16 mouse cellular contexts compared by ENCODE assay signal in the genomic region with DNA sequence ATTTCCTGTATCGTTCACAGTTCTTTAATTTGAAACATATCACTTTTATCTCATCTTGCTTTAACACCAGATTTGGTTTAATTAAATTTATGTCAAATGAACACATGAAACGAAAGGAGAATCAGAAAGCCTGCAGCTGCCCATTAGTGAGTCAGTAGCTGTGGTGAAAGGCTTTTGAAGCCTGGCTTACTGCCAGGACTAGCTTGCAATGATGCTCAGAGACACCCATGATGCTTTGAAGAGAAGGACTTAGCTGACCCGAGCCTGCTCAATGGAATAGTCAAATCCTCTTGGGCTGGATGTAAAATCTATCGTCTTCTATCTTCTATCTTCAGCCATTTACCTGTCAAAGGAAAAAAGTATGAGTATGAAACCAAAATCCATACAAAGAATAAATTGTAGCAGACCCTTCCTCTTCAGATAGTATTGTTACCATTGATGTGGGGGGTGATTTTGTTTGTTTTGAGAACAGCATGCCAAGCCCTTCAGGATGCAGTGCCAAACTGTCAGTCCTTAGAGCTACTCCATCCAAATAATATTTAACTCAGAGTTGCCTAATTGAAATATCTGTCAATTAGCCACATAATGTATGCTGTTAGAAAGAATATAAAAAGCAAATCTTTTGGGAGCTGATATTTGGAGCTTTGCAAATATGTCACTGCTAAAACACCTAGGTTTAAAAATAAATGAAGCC.
DNase-seq lines count a peak whose midpoint lies in the region; ATAC-seq and TF ChIP-seq lines count a peak whose summit lies in the region.
"Had no signal": no experiment of that assay in that cellular context is flagged by ENCODE, and none has a peak within 500 bp of the region (broad histone marks: within the 10 kb centered on the region; RNA-seq: fewer than 3 reads in every experiment).

No protein-coding gene starts in this region.

- DNase-seq in adrenal gland, postnatal 36 days, result peak; percentile 1 to 11
- DNase-seq in adrenal gland, adult 8-10 months, result no peak
- peak; percentile 66 for DNase-seq in lung, embryonic 14.5 days
- no peak for DNase-seq in lung, postnatal 0 days (ENCODE audit: low spot score)
- DNase-seq in layer of hippocampus, adult 9-10 months (ENCODE audit: low spot score), result no peak
- DNase-seq: B cell, adult 2 months; cerebellum, adult 11-12 months; kidney, postnatal 14 days; thymus, postnatal 14 days had no signal

- H3K4me3 ChIP-seq in lung, embryonic 14.5 days (ENCODE audit: low read depth, low read length), result no peak overlapping the region
- H3K4me3 ChIP-seq in lung, postnatal 0 days (ENCODE audit: low read depth, low read length), result no peak overlapping the region
- no peak overlapping the region for H3K4me3 ChIP-seq in forebrain, embryonic 15.5 days
- no peak overlapping the region for H3K4me3 ChIP-seq in midbrain, embryonic 16.5 days (ENCODE audit: low read depth, low read length)
- H3K4me3 ChIP-seq: left cerebral cortex, adult 2 months; limb, embryonic 15.5 days; lung, embryonic 15.5 days; stomach, embryonic 15.5 days had no signal

- H3K9ac ChIP-seq in lung, embryonic 14.5 days, result no peak overlapping the region
- H3K9ac ChIP-seq in lung, postnatal 0 days (replicated peaks; ENCODE audit: low read depth), result no peak overlapping the region
- no peak overlapping the region for H3K9ac ChIP-seq in forebrain, embryonic 15.5 days (replicated peaks)
- no peak overlapping the region for H3K9ac ChIP-seq in midbrain, embryonic 16.5 days (ENCODE audit: low read depth, low read length)
- H3K9ac ChIP-seq: limb, embryonic 15.5 days; lung, embryonic 15.5 days; stomach, embryonic 15.5 days had no signal

- H3K36me3 ChIP-seq in lung, embryonic 14.5 days (ENCODE audit: insufficient read depth), result no peaks in the 10 kb centered on the region
- H3K36me3 ChIP-seq in lung, postnatal 0 days (ENCODE audit: insufficient read depth, low read length), result no peaks in the 10 kb centered on the region
- no peaks in the 10 kb centered on the region for H3K36me3 ChIP-seq in forebrain, embryonic 15.5 days
- H3K36me3 ChIP-seq in midbrain, embryonic 16.5 days (ENCODE audit: control insufficient read depth, insufficient read depth, low read length), result no peaks in the 10 kb centered on the region
- H3K36me3 ChIP-seq: limb, embryonic 15.5 days; lung, embryonic 15.5 days; stomach, embryonic 15.5 days had no signal

- no peaks in the 10 kb centered on the region for H3K9me3 ChIP-seq in lung, embryonic 14.5 days (ENCODE audit: low read depth, low read length)
- H3K9me3 ChIP-seq in lung, postnatal 0 days (ENCODE audit: low read length), result no peaks in the 10 kb centered on the region
- H3K9me3 ChIP-seq in forebrain, embryonic 15.5 days, result no peaks in the 10 kb centered on the region
- H3K9me3 ChIP-seq in midbrain, embryonic 16.5 days (replicated peaks; ENCODE audit: control insufficient read depth, low read length, poor library complexity, severe bottlenecking), result no peaks in the 10 kb centered on the region
- H3K9me3 ChIP-seq: limb, embryonic 15.5 days; lung, embryonic 15.5 days; stomach, embryonic 15.5 days had no signal

- WGBS in lung, embryonic 14.5 days, result 37% methylated on average over 4 of the region's 4 CpGs
- WGBS in lung, postnatal 0 days, result 50% methylated on average over 4 of the region's 4 CpGs
- WGBS in forebrain, embryonic 15.5 days, result 10% methylated on average over 4 of the region's 4 CpGs
- 10% methylated on average over 4 of the region's 4 CpGs for WGBS in midbrain, embryonic 16.5 days

- no peak overlapping the region for H3K27ac ChIP-seq in lung, embryonic 14.5 days (ENCODE audit: low read depth)
- no peak overlapping the region for H3K27ac ChIP-seq in lung, postnatal 0 days (ENCODE audit: low read length)
- H3K27ac ChIP-seq in forebrain, embryonic 15.5 days (replicated peaks), result peak overlapping the region; percentile 34; the same call in 1 of the 2 replicates
- H3K27ac ChIP-seq in midbrain, embryonic 16.5 days (ENCODE audit: low read length), result peak overlapping the region; percentile 42
- H3K27ac ChIP-seq: left cerebral cortex, adult 2 months; limb, embryonic 15.5 days; lung, embryonic 15.5 days; stomach, embryonic 15.5 days had no signal

- TF ChIP-seq CTCF in lung, embryonic 14.5 days (IDR thresholded peaks at IDR 0.05; ENCODE audit: low read depth), result no peak
- TF ChIP-seq CTCF in lung, postnatal 0 days (IDR thresholded peaks at IDR 0.05), result no peak

- no peaks in the 10 kb centered on the region for H3K27me3 ChIP-seq in lung, embryonic 14.5 days (ENCODE audit: insufficient read depth, low read length)
- no peaks in the 10 kb centered on the region for H3K27me3 ChIP-seq in lung, postnatal 0 days (replicated peaks; ENCODE audit: insufficient read depth, low read length)
- no peaks in the 10 kb centered on the region for H3K27me3 ChIP-seq in forebrain, embryonic 15.5 days
- no peaks in the 10 kb centered on the region for H3K27me3 ChIP-seq in midbrain, embryonic 16.5 days (ENCODE audit: control insufficient read depth, insufficient read depth, low read depth, low read length)
- H3K27me3 ChIP-seq: limb, embryonic 15.5 days; lung, embryonic 15.5 days; stomach, embryonic 15.5 days had no signal

- ATAC-seq in lung, embryonic 14.5 days (ENCODE audit: insufficient read depth), result no peak
- no peak for ATAC-seq in lung, postnatal 0 days
- peak; percentile 94 for ATAC-seq in forebrain, embryonic 15.5 days (replicated peaks)
- peak; percentile 91 for ATAC-seq in midbrain, embryonic 16.5 days
- ATAC-seq in monocyte, adult 5-6 weeks (replicated peaks; ENCODE audit: insufficient number of reproducible peaks, low FRiP score, low TSS enrichment, poor library complexity, severe bottlenecking), result no peak

- H3K4me1 ChIP-seq in lung, embryonic 14.5 days (ENCODE audit: insufficient read depth), result no peaks in the 10 kb centered on the region
- H3K4me1 ChIP-seq in lung, postnatal 0 days (ENCODE audit: insufficient read depth, low read depth, low read length), result no peaks in the 10 kb centered on the region
- peaks cover 12% of the 10 kb centered on the region for H3K4me1 ChIP-seq in forebrain, embryonic 15.5 days
- peaks cover 5% of the 10 kb centered on the region; the same call in 1 of the 2 replicates for H3K4me1 ChIP-seq in midbrain, embryonic 16.5 days (ENCODE audit: control insufficient read depth, insufficient read depth, low read length)
- H3K4me1 ChIP-seq: lung, embryonic 15.5 days; stomach, embryonic 15.5 days had no signal

- no peak overlapping the region for H3K4me2 ChIP-seq in lung, embryonic 14.5 days
- H3K4me2 ChIP-seq in lung, postnatal 0 days (replicated peaks; ENCODE audit: low read depth, low read length), result no peak overlapping the region
- H3K4me2 ChIP-seq in forebrain, embryonic 15.5 days (replicated peaks), result no peak overlapping the region
- no peak overlapping the region for H3K4me2 ChIP-seq in midbrain, embryonic 16.5 days (ENCODE audit: low read length)
- H3K4me2 ChIP-seq: limb, embryonic 15.5 days; lung, embryonic 15.5 days; stomach, embryonic 15.5 days had no signal

- TF ChIP-seq EP300 in lung, postnatal 0 days (IDR thresholded peaks at IDR 0.05), result no peak

Comparison
In these comparisons a context has a peak if more than half of its experiments do, and no peak if none do; other contexts are left out.
1. DNase-seq: peak in adrenal gland, postnatal 36 days (2 of 2) and lung, embryonic 14.5 days (single experiment); none in adrenal gland, adult 8-10 months (single experiment), lung, postnatal 0 days (single experiment) and layer of hippocampus, adult 9-10 months (single experiment).
2. ATAC-seq: peak in forebrain, embryonic 15.5 days (single experiment) and midbrain, embryonic 16.5 days (single experiment); none in lung, embryonic 14.5 days (single experiment), lung, postnatal 0 days (single experiment) and monocyte, adult 5-6 weeks (single experiment).
3. H3K27ac ChIP-seq: peak in forebrain, embryonic 15.5 days (single experiment) and midbrain, embryonic 16.5 days (single experiment); none in lung, embryonic 14.5 days (single experiment) and lung, postnatal 0 days (single experiment).